Mouse (Mus musculus) C2C12 (cell line): Measurements from ENCODE around the gene 4930558K02Rik.

Source experiments
- CTCF ChIP-seq: IDR thresholded peaks from one replicate; pipeline ENCODE4 v1.5.1; 2011; ENCODE audit not compliant: control insufficient read depth, insufficient read depth, insufficient read length
- MAX ChIP-seq: IDR thresholded peaks from one replicate; pipeline ENCODE4 v1.6.1; 2011; ENCODE audit warnings: mild to moderate bottlenecking, control low read depth
- MYOD1 ChIP-seq: IDR thresholded peaks from one replicate; pipeline ENCODE4 v1.6.1; 2011; ENCODE audit warnings: low read depth; ENCODE audit not compliant: control insufficient read depth, insufficient read length
- USF1 ChIP-seq: IDR thresholded peaks from one replicate; pipeline ENCODE4 v1.6.1; 2011; ENCODE audit warnings: low read depth, mild to moderate bottlenecking, control low read depth, moderate library complexity

- no peak for TF ChIP-seq MYOD1
- no peak for TF ChIP-seq CTCF
- TF ChIP-seq MAX, result no peak
- no peak for TF ChIP-seq USF1
These were observed 84.9 kb downstream of the 4930558K02Rik start for GRCm38 (mm10) chr1:161894553-161894952.
